Mouse (Mus musculus): ENCODE results near the gene Olfr444.

DNA sequence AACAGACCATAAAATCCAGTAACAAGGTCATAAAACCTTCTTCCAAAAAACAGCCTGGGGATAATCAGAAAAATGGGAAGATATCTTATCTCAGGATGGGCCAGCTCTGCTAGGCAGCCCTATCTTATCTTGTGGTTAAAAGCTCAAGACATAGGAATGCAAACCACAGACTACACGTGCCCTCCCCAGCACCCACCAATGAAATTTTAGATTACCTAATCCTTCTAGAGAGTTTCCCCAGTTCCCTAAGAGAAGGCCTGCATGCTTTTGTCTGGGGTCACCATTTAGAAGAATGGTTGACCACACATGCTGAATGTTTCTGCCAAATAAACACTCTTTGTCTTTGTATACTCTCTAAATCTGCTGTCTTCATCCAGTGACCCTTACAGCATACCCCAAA is 48.5 kb upstream of the Olfr444 start:
- TF ChIP-seq EP300 (IDR thresholded peaks at IDR 0.05; ENCODE audit: low read depth) (no peak), CTCF (IDR thresholded peaks at IDR 0.05; ENCODE audit: low read depth) (no peak)

All from liver, embryonic 14.5 days (tissue).